Mouse (Mus musculus): ENCODE results near the gene Foxred2. TPM values are rescaled to one million over a fixed set of nuclear protein-coding genes. Genes with fewer than 3 reads are reported as not detected.

Foxred2 gene
- polyA plus RNA-seq, 1 experiment from 2014 or later = 12.3 TPM

DNA sequence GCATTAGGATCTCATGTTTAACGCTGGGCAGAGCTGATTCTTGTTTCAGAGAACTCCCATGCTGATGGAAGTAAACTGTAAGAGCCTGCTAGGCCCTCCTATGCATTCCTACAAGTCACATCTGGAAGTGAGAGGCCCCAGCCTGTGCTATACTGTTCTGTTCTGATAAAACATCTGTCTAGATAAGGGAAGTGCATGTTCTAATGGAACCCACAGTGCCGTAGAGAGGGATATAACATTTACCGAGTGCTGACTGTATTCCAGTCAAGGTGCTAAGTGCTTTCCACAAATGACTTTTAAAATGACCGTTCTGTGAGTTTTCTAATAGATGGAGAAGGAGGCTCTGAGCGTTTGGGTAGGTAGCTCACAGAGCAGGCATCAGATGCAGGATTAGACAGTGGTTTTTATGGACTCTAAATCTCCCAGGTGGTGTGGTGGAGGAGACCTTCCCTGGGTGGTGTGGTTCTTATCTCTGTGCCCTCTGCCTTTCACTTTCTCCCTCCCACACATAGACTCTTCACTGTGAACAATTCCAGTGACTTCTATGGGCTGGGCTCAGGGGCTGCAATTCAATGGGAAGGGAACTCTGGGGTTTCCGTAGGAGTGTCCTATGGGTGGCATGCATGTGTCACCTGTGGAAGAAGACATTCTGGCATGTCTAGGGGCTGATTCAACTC lies 17.8 kb upstream of the Foxred2 start:
- Histone ChIP-seq H3K4me1 (ENCODE audit: control insufficient read depth, insufficient read depth, low read length) (peaks cover 11% of the 10 kb centered on the region), H3K4me3 (ENCODE audit: low read depth, low read length) (no peak overlapping the region), H3K4me2 (ENCODE audit: low read length) (no peak overlapping the region), H3K9me3 (replicated peaks; ENCODE audit: control insufficient read depth, low read length) (no peaks in the 10 kb centered on the region), H3K27me3 (replicated peaks; ENCODE audit: control insufficient read depth, insufficient read depth, low read length) (no peaks in the 10 kb centered on the region), H3K9ac (ENCODE audit: low read length) (no peak overlapping the region), H3K36me3 (ENCODE audit: control insufficient read depth, insufficient read depth, low read length) (no peaks in the 10 kb centered on the region), H3K27ac (ENCODE audit: low read depth, low read length) (no peak overlapping the region)
- no peak for ATAC-seq
- 78% methylated on average over 6 of the region's 6 CpGs for WGBS
- DNase-seq (ENCODE audit: low spot score) = no peak

DNA sequence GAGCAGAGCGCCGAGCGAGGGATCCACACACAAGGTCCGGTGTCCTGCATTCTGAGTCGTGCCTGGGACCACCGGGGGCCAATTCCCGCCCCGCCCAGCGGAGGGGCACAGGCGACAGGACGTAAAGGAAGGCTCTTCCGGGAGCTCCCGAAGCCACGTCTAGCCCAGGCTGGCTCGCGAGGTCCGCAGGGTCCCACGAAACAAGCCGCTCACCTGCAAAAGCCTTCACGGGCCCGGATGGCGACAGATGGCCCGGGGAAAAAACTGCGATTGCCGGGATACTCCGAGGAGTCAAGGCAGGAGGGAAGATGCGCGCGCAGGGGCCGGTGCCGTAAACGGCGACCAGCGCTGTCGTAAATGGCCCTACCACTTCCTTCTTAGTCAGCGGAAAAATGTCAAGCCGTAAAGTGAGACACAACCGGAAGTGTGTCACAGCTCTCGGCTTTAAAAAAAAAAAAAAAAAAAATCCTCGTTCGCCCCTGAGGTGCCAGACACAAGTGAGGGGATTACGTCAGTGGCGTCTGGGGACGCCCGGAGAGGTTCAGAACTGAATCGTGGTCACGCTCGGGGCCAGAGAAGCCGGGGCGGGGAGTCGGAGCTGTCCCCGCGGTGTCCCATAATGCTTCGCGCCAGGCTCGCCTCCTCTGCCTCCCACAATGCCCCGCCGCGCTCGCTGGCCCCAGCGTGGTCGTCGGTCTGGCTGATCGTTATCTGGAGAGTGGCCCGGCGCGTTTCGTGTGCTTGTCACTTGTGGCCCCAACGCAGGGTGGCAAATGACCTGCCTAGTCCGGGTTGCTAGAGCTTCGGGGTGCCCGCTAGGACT lies 14.2 kb upstream of the Foxred2 start, which contains the start of gene Eif3d:
Gene Eif3d (minus strand): TSS at position 344 of the 823 bp plus-strand sequence.
- peak within 1 kb of the TSS; percentile 98 for H3K4me2 ChIP-seq (ENCODE audit: low read length)
- ATAC-seq = peak; percentile 90
- WGBS = under 1% methylated on average over 72 of the region's 72 CpGs
- H3K9me3 ChIP-seq (replicated peaks; ENCODE audit: control insufficient read depth, low read length) = no peaks in the 10 kb centered on the region
- peak; percentile 98 for DNase-seq (ENCODE audit: low spot score)
- peaks cover 14% of the 10 kb centered on the region for H3K4me1 ChIP-seq (ENCODE audit: control insufficient read depth, insufficient read depth, low read length)
- H3K27ac ChIP-seq (ENCODE audit: low read depth, low read length) = peak within 1 kb of the TSS; percentile 99
- peak within 1 kb of the TSS; percentile 97 for H3K9ac ChIP-seq (ENCODE audit: low read length)
- peak within 1 kb of the TSS; percentile 89 for H3K4me3 ChIP-seq (ENCODE audit: low read depth, low read length)
- H3K36me3 ChIP-seq (ENCODE audit: control insufficient read depth, insufficient read depth, low read length) = peaks cover 28% of the 10 kb centered on the region
- no peaks in the 10 kb centered on the region for H3K27me3 ChIP-seq (replicated peaks; ENCODE audit: control insufficient read depth, insufficient read depth, low read length)

DNA sequence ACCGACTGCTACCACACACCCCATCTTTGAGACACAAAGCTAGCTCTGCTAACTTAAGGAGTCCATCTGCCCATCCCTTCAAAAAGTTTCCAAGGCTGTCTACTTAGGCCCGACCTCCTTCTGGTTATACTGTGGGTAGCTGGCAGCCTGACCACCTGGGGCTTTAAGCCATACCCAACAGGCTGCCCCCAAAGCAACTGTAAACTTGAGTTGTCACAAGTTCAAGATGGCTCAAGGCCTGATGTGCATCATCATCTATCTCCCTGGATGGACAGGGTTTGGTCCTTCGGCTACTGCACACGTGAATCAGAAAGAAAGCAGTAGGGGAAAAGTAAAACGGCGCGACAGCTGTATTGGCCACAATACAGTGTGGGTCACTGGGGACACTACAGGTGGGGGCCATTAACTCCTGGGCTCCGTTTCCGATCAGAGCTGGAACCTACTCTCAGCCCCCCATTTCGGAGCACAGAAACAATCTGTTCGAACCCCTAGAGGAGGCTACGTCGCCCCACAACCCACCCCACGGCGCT lies 13.5 kb upstream of the Foxred2 start:
- WGBS = 3% methylated on average over 15 of the region's 15 CpGs
- H3K4me3 ChIP-seq (ENCODE audit: low read depth, low read length) = peak overlapping the region; percentile 89
- H3K27ac ChIP-seq (ENCODE audit: low read depth, low read length) = peak overlapping the region; percentile 99
- peak overlapping the region; percentile 97 for H3K9ac ChIP-seq (ENCODE audit: low read length)
- DNase-seq (ENCODE audit: low spot score) = no peak
- H3K9me3 ChIP-seq (replicated peaks; ENCODE audit: control insufficient read depth, low read length) = no peaks in the 10 kb centered on the region
- no peaks in the 10 kb centered on the region for H3K27me3 ChIP-seq (replicated peaks; ENCODE audit: control insufficient read depth, insufficient read depth, low read length)
- ATAC-seq = no peak
- H3K4me1 ChIP-seq (ENCODE audit: control insufficient read depth, insufficient read depth, low read length) = peaks cover 14% of the 10 kb centered on the region
- H3K36me3 ChIP-seq (ENCODE audit: control insufficient read depth, insufficient read depth, low read length) = peaks cover 35% of the 10 kb centered on the region
- peak overlapping the region; percentile 98 for H3K4me2 ChIP-seq (ENCODE audit: low read length)

DNA sequence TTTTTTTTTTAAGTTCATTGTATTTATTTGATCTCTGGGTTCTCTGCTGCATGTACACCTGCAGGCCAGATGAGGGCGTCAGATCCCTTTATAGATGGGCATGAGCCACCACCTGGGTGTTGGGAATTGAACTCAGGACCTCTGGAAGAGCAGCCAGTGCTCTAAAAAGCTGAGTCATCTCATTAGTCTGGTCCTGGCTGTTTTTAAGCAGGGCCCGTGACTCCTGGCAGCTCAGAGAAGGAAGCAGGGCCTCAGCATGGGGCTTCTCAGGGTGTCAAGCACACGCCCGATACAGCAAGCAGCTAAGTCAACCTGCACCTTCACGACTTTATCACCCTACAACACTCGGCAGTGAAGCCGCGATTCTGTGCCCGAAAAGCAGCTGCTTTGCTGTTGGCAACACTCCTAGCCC lies 8.6 kb upstream of the Foxred2 start:
- DNase-seq (ENCODE audit: low spot score) (no peak), ATAC-seq (no peak)
- Histone ChIP-seq H3K4me1 (ENCODE audit: control insufficient read depth, insufficient read depth, low read length) (peaks cover 10% of the 10 kb centered on the region), H3K4me2 (ENCODE audit: low read length) (no peak overlapping the region), H3K4me3 (ENCODE audit: low read depth, low read length) (no peak overlapping the region), H3K27ac (ENCODE audit: low read depth, low read length) (no peak overlapping the region), H3K9ac (ENCODE audit: low read length) (no peak overlapping the region), H3K36me3 (ENCODE audit: control insufficient read depth, insufficient read depth, low read length) (peaks cover 84% of the 10 kb centered on the region), H3K9me3 (replicated peaks; ENCODE audit: control insufficient read depth, low read length) (no peaks in the 10 kb centered on the region), H3K27me3 (replicated peaks; ENCODE audit: control insufficient read depth, insufficient read depth, low read length) (no peaks in the 10 kb centered on the region)
- 86% methylated on average over 9 of the region's 9 CpGs for WGBS

DNA sequence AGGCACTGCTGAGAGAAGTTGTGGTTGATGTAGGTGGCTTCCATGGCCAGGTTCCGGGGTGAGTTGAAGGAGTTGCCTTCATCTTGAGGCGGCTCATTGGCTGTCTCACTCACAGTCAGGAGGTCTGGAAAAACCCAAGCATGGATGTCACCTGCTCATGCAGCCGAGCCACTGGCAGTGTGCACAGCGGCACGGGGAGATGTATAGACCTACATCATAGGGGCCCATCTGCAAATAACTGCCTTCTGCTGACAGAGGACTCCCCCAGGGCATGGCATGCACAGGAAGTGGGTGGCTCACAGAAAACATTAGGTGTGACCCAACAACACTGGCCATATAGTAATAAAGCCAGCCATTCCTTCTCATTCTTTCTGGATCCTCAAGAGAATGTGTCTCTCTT lies 5.9 kb upstream of the Foxred2 start:
- no peak for DNase-seq (ENCODE audit: low spot score)

DNA sequence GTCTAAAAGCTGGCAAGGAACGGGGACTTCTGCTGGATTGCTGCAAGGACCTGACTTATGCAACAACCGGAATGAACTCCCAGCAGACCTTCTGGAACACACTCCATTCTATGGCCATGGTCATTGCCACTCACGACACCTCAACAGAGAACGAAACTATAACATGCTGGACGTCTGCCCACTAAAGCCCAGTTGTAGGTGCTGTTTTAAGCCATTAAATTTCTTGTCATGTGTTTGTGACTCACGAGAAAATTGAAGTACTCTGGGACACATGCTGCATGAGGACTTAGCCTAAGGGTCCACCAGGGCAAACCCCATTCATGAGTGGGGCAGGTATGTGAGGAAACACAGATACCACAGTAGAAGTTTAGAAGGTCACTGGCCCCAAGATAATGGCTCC lies 4.2 kb upstream of the Foxred2 start:
- WGBS = 86% methylated on average over 6 of the region's 6 CpGs
- Histone ChIP-seq H3K27me3 (replicated peaks; ENCODE audit: control insufficient read depth, insufficient read depth, low read length) (no peaks in the 10 kb centered on the region), H3K9ac (ENCODE audit: low read length) (no peak overlapping the region), H3K27ac (ENCODE audit: low read depth, low read length) (no peak overlapping the region), H3K4me3 (ENCODE audit: low read depth, low read length) (no peak overlapping the region), H3K9me3 (replicated peaks; ENCODE audit: control insufficient read depth, low read length) (no peaks in the 10 kb centered on the region), H3K36me3 (ENCODE audit: control insufficient read depth, insufficient read depth, low read length) (peaks cover 78% of the 10 kb centered on the region), H3K4me1 (ENCODE audit: control insufficient read depth, insufficient read depth, low read length) (peaks cover 7% of the 10 kb centered on the region), H3K4me2 (ENCODE audit: low read length) (no peak overlapping the region)
- ATAC-seq (no peak), DNase-seq (ENCODE audit: low spot score) (no peak)

More for the DNA sequence above, 5.9 kb upstream of the Foxred2 start:
- H3K4me2 ChIP-seq (ENCODE audit: low read length) = no peak overlapping the region
- H3K27ac ChIP-seq (ENCODE audit: low read depth, low read length) = no peak overlapping the region
- no peak overlapping the region for H3K4me3 ChIP-seq (ENCODE audit: low read depth, low read length)
- 97% methylated on average over 5 of the region's 5 CpGs for WGBS
- no peak overlapping the region for H3K9ac ChIP-seq (ENCODE audit: low read length)
- no peaks in the 10 kb centered on the region for H3K9me3 ChIP-seq (replicated peaks; ENCODE audit: control insufficient read depth, low read length)
- H3K27me3 ChIP-seq (replicated peaks; ENCODE audit: control insufficient read depth, insufficient read depth, low read length) = no peaks in the 10 kb centered on the region
- peaks cover 95% of the 10 kb centered on the region for H3K36me3 ChIP-seq (ENCODE audit: control insufficient read depth, insufficient read depth, low read length)
- no peak for ATAC-seq
- H3K4me1 ChIP-seq (ENCODE audit: control insufficient read depth, insufficient read depth, low read length) = no peaks in the 10 kb centered on the region

DNA sequence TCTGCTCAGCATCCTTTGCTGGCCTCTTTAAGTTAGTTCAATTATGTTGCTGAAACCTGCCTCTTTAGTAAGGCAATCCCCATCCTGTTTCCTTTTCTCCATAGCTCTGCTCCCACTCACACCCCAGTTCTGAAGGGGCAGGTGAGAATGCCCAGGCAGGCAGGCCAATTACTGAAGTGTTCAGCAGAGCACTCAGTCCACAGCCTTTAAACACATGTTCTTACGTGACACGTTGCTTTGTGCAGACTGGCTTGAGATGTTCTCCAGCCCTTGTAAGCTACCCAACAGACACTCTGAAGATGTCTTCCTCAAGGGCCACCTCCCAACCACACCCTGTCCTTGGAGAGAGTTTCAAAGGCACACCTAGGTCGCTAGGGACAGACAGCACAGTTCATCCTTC lies 1.5 kb upstream of the Foxred2 start:
- Histone ChIP-seq H3K36me3 (ENCODE audit: control insufficient read depth, insufficient read depth, low read length) (peaks cover 56% of the 10 kb centered on the region), H3K27me3 (replicated peaks; ENCODE audit: control insufficient read depth, insufficient read depth, low read length) (no peaks in the 10 kb centered on the region), H3K4me1 (ENCODE audit: control insufficient read depth, insufficient read depth, low read length) (peaks cover 11% of the 10 kb centered on the region), H3K4me2 (ENCODE audit: low read length) (no peak overlapping the region), H3K9ac (ENCODE audit: low read length) (no peak overlapping the region), H3K4me3 (ENCODE audit: low read depth, low read length) (no peak overlapping the region), H3K27ac (ENCODE audit: low read depth, low read length) (no peak overlapping the region), H3K9me3 (replicated peaks; ENCODE audit: control insufficient read depth, low read length) (no peaks in the 10 kb centered on the region)
- no peak for ATAC-seq
- 66% methylated on average over 3 of the region's 3 CpGs for whole genome bisulfite sequencing
- DNase-seq (ENCODE audit: low spot score) = no peak

DNA sequence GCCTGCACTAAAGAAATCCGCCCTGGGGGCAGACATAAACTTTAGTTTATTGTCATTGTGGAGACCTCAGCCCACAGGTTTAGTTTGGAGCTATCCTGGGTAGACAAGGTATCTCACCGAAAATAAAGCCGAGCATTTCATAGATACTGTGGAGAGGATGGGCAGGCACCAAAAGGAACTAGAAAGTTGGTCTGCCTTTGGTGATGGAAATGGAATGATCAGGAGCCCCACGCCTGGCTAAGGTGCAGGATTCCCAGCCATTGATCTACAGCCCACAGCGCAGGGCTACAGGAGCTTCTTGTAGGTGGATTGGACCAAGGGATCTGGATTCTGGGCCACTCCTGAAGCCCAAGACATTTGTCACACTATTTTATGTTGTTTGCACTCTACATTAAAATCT lies 1.1 kb upstream of the Foxred2 start:
- H3K4me1 ChIP-seq (ENCODE audit: control insufficient read depth, insufficient read depth, low read length) = peaks cover 11% of the 10 kb centered on the region
- H3K9me3 ChIP-seq (replicated peaks; ENCODE audit: control insufficient read depth, low read length) = no peaks in the 10 kb centered on the region
- H3K27ac ChIP-seq (ENCODE audit: low read depth, low read length) = no peak overlapping the region
- H3K27me3 ChIP-seq (replicated peaks; ENCODE audit: control insufficient read depth, insufficient read depth, low read length) = no peaks in the 10 kb centered on the region
- ATAC-seq (no peak), DNase-seq (ENCODE audit: low spot score) (no peak)
- no peak overlapping the region for H3K9ac ChIP-seq (ENCODE audit: low read length)
- H3K4me3 ChIP-seq (ENCODE audit: low read depth, low read length) = no peak overlapping the region
- H3K4me2 ChIP-seq (ENCODE audit: low read length) = no peak overlapping the region
- WGBS = 43% methylated on average over 5 of the region's 5 CpGs
- peaks cover 56% of the 10 kb centered on the region for H3K36me3 ChIP-seq (ENCODE audit: control insufficient read depth, insufficient read depth, low read length)

All from forebrain, embryonic 14.5 days (tissue).